Comparison of ENCODE assay signal across 9 mouse cellular contexts in genomic region chr12:71707727-71708369, GRCm38 (mm10).
A peak's percentile ranks its signal among the peaks of the same experiment; 100 is the strongest.
DNase-seq lines count a peak whose midpoint lies in the region; ATAC-seq and TF ChIP-seq lines count a peak whose summit lies in the region.
"Had no signal": no experiment of that assay in that cellular context is flagged by ENCODE, and none has a peak within 500 bp of the region (broad histone marks: within the 10 kb centered on the region; RNA-seq: fewer than 3 reads in every experiment).

No protein-coding gene starts in this region.

- H3K36me3 ChIP-seq in spleen, adult 2 months (ENCODE audit: control insufficient read depth, insufficient read depth, low read length): no peaks in the 10 kb centered on the region
- no peaks in the 10 kb centered on the region for H3K36me3 ChIP-seq in forebrain, embryonic 14.5 days (ENCODE audit: control insufficient read depth, insufficient read depth, low read length)
- H3K36me3 ChIP-seq in hindbrain, embryonic 16.5 days (ENCODE audit: control insufficient read depth, insufficient read depth, low read length): no peaks in the 10 kb centered on the region

- TF ChIP-seq CTCF in spleen, adult 2 months (IDR thresholded peaks at IDR 0.05; ENCODE audit: extremely low read depth, insufficient read depth, insufficient read length, insufficient replicate concordance): peak; percentile 50; the same call in 1 of the 2 replicates

- DNase-seq in spleen, adult 2 months (ENCODE audit: low read depth in 1 of 2, low spot score in 2 of 2): no peak
- no peak for DNase-seq in spleen, adult 12 weeks (ENCODE audit: low spot score)
- peak; percentile 30 for DNase-seq in c-Kit-positive CD71-negative TER-119-negative erythroid progenitor cells, embryonic 14.5 days (ENCODE audit: low read depth)
- DNase-seq in forebrain, embryonic 14.5 days (ENCODE audit: low spot score): peak; percentile 82
- peak; percentile 69 to 72 for DNase-seq in left cerebral cortex, postnatal 25 days (ENCODE audit: low spot score in 2 of 2)
- DNase-seq in naive thymus-derived CD4-positive, alpha-beta T cell, adult 2 months (ENCODE audit: low read depth): peak; percentile 41
- peak; percentile 19 to 40 for DNase-seq in thymus, postnatal 36 days

- H3K9me3 ChIP-seq in forebrain, embryonic 14.5 days (replicated peaks; ENCODE audit: control insufficient read depth, low read length): no peaks in the 10 kb centered on the region
- no peaks in the 10 kb centered on the region for H3K9me3 ChIP-seq in hindbrain, embryonic 16.5 days (ENCODE audit: control insufficient read depth, low read length)

- no peak overlapping the region for H3K9ac ChIP-seq in forebrain, embryonic 14.5 days (ENCODE audit: low read length)
- no peak overlapping the region for H3K9ac ChIP-seq in hindbrain, embryonic 16.5 days (ENCODE audit: low read depth, low read length)

- WGBS in spleen, adult 2 months: 26% methylated on average over 10 of the region's 10 CpGs
- 24% methylated on average over 10 of the region's 10 CpGs for WGBS in forebrain, embryonic 14.5 days
- WGBS in hindbrain, embryonic 16.5 days: 22% methylated on average over 10 of the region's 10 CpGs

- H3K4me1 ChIP-seq in spleen, adult 2 months (ENCODE audit: control insufficient read depth, insufficient read depth, insufficient read length): no peaks in the 10 kb centered on the region
- no peaks in the 10 kb centered on the region for H3K4me1 ChIP-seq in forebrain, embryonic 14.5 days (ENCODE audit: control insufficient read depth, insufficient read depth, low read length)
- H3K4me1 ChIP-seq in hindbrain, embryonic 16.5 days (ENCODE audit: control insufficient read depth, insufficient read depth, low read depth, low read length): no peaks in the 10 kb centered on the region

- intact Hi-C loops in left cerebral cortex, postnatal 25 days (cut with DNase I): loop anchor here (2.0 kb wide), 2 partner anchors 397 to 511 kb away; no protein-coding TSS in a partner anchor

- H3K27me3 ChIP-seq in spleen, adult 2 months (ENCODE audit: control insufficient read depth, insufficient read depth, low read length): no peaks in the 10 kb centered on the region
- H3K27me3 ChIP-seq in forebrain, embryonic 14.5 days (replicated peaks; ENCODE audit: control insufficient read depth, insufficient read depth, low read length): no peaks in the 10 kb centered on the region
- no peaks in the 10 kb centered on the region for H3K27me3 ChIP-seq in hindbrain, embryonic 16.5 days (replicated peaks; ENCODE audit: control insufficient read depth, insufficient read depth, low read length)

- TF ChIP-seq POLR2A in spleen, adult 2 months (IDR thresholded peaks at IDR 0.05; ENCODE audit: low read depth, low read length): no peak

- H3K4me2 ChIP-seq in forebrain, embryonic 14.5 days (ENCODE audit: low read length): no peak overlapping the region
- peak overlapping the region; percentile 35; the same call in 1 of the 2 replicates for H3K4me2 ChIP-seq in hindbrain, embryonic 16.5 days (ENCODE audit: low read length)

- no peak overlapping the region for H3K4me3 ChIP-seq in spleen, adult 2 months (ENCODE audit: extremely low read depth, insufficient read depth, insufficient read length)
- no peak overlapping the region for H3K4me3 ChIP-seq in forebrain, embryonic 14.5 days (ENCODE audit: low read depth, low read length)
- no peak overlapping the region for H3K4me3 ChIP-seq in hindbrain, embryonic 16.5 days (ENCODE audit: low read length)
- H3K4me3 ChIP-seq: erythroblast, embryonic 14.5 days had no signal

- peak; percentile 50; the same call in 1 of the 2 replicates for ATAC-seq in forebrain, embryonic 14.5 days
- no peak; the same call in 1 of the 2 replicates for ATAC-seq in hindbrain, embryonic 16.5 days

- H3K27ac ChIP-seq in spleen, adult 2 months (ENCODE audit: insufficient read depth, low read length): no peak overlapping the region
- H3K27ac ChIP-seq in forebrain, embryonic 14.5 days (ENCODE audit: low read depth, low read length): no peak overlapping the region
- H3K27ac ChIP-seq in hindbrain, embryonic 16.5 days (ENCODE audit: low read depth, low read length): no peak overlapping the region

Comparison
In these comparisons a context has a peak if more than half of its experiments do, and no peak if none do; other contexts are left out.
1. DNase-seq: peak in c-Kit-positive CD71-negative TER-119-negative erythroid progenitor cells, embryonic 14.5 days (single experiment), forebrain, embryonic 14.5 days (single experiment), left cerebral cortex, postnatal 25 days (2 of 2), naive thymus-derived CD4-positive, alpha-beta T cell, adult 2 months (single experiment) and thymus, postnatal 36 days (2 of 2); none in spleen, adult 2 months (0 of 2) and spleen, adult 12 weeks (single experiment).